Mouse (Mus musculus) gastrocnemius, adult 2 months (tissue): ENCODE results near the gene Apol7a. TPM values are rescaled to one million over a fixed set of nuclear protein-coding genes. Genes with fewer than 3 reads are reported as not detected.
A peak's percentile ranks its signal among the peaks of the same experiment; 100 is the strongest.

Source experiments
- DNase-seq: peaks from one replicate; pipeline ENCODE4 v3.0.0; 2022
- H3K27ac ChIP-seq: fragments of 200-600 bp; 2 replicates; pipeline ENCODE4 v1.8.1; 2022; ENCODE audit warnings: mild to moderate bottlenecking
- H3K4me3 ChIP-seq: fragments of 200-600 bp; 2 replicates; pipeline ENCODE4 v1.8.1; 2022; ENCODE audit warnings: mild to moderate bottlenecking, moderate library complexity
- CTCF ChIP-seq: fragments of 200-600 bp; IDR thresholded peaks from 2 replicates; pipeline ENCODE4 v1.8.1; 2022; ENCODE audit warnings: antibody characterized with exemption, mild to moderate bottlenecking, moderate library complexity
- intact Hi-C: fragments of 180-260 bp; cut with DNase I; formaldehyde crosslinking; loops from one replicate; pipeline ENCODE4 v1.15.1; 2025
- total RNA-seq, 2 experiments: library from RNA; stranded (reverse); gene quantifications; 2 replicates each; pipeline ENCODE4 v1.2.3; 2021

Gene Apol7a
- total RNA-seq, 2 experiments from 2014 or later = 0.31 to 1.2 TPM

DNA sequence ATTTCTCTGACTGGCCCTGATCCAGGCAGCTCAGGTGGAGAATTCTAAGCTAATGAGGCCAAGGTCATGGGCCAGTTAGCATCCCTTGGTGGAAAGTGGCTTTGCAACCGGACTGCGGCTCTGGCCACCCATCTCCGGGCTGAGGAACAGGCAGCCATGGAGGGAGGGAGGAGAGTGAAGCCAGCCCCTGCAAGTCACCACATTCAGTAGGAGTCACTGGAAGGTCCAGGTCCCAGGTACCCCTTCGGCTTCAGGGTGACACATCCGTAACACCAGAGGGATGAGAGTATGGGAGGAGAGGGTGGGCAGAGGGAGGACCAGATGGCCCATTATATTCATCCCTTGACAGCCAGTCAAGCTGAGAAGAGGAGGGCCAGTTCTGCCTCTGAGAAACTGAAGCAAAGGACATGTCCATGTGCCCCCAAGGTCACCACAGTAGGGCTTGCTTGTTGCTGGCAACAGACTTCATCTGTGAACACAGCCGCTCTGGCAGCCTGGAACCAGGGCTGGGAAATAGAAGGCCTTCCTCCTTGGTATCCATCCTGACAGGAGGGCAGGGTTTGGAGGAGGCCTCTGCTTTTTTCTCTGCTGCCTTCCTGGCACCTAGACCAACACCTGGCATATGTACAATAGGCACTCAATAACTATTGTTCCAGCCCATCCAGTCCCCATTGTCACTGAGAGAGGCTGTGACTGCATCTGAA is 43.9 kb downstream of the Apol7a start:
- no peak for DNase-seq
- Histone ChIP-seq H3K4me3 (no peak overlapping the region), H3K27ac (no peak overlapping the region)
- no peak for TF ChIP-seq CTCF
- intact Hi-C loops = loop anchor here (5.0 kb wide), 1 partner anchor 203 kb away; no protein-coding TSS in a partner anchor

DNA sequence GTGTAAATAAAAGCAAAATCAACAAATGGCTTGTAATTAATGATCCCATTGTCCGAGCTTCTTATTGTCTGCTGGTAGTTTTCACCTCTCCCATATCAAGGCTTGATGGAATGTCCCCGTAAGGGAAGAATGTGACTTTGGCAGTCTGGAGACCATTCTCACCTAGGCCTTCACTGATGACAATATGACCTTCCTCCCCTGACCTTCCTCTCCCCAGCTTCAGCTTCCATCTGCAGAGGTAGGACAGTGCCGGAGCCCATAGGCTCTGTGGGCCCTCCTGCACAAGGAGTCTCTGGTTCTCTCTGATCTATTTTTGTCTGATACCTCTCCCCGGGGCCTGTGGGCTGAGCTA is 44.4 kb downstream of the Apol7a start:
- no peak overlapping the region for H3K27ac ChIP-seq

DNA sequence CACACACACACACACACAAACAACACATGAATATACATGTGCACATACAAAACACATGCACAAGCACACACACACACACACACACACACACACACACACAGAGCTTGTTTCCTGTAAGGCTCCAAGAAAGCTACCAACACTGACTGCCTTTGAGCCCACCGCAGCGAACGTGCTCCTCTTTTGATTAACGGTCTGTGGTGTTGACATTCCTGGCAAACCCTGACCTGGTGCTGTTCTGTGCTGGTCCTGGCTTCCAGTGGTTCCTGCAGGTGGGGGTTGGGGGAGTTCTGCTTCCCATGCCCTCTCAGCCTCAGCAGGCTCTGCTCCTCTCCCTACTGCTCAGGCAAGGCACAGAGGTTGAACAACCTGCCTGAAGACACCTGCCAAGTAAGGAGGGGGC is 45.1 kb downstream of the Apol7a start:
- intact Hi-C loops = no loop called here
- no peak for DNase-seq
- H3K27ac ChIP-seq = no peak overlapping the region
- no peak overlapping the region for H3K4me3 ChIP-seq
- TF ChIP-seq CTCF = no peak

More for the DNA sequence above, 44.4 kb downstream of the Apol7a start:
- no peak for TF ChIP-seq CTCF
- DNase-seq = no peak
- no peak overlapping the region for H3K4me3 ChIP-seq
- intact Hi-C loops = no loop called here

DNA sequence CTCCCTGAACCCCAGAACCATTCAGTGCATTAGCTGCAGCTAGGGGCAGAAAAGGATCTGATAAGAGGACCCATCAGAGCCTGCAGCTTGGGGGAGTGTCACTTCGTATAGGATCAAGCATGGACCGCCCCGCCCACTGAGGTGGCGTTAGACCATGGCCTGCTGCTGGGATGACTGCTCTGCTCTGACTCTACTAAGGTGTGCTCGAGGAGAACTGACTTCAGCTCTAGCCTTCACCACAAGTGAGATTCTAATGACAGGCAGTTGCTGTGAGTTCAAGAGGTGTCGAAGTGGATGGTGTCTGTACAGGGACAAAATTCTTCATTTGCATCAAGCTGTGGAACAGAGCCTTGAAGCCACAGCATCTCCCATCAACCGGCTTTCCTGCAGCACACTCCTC is 46.0 kb downstream of the Apol7a start:
- intact Hi-C loops = no loop called here
- Histone ChIP-seq H3K27ac (no peak overlapping the region), H3K4me3 (no peak overlapping the region)
- TF ChIP-seq CTCF = no peak
- DNase-seq = no peak

DNA sequence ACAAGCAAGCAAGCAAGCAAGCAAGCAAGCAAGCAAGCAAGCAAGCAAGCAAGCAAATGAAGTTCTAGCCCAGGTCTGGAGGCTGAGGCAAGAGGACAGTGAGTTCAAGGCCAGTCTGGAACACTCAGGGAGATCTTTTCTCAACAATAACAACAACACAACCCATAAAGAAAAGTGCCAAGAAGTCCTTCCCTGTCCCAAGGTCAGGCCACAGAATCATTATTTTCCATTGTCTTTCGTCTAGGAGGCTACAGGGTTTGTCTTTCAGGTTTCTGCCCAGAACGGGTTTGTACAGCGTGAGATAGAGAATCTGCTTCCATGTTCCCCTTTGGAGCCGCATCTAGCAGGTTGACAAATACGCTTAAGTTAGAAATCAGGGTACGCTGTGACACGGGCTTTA is 48.8 kb downstream of the Apol7a start:
- no peak overlapping the region for H3K27ac ChIP-seq
- no peak for DNase-seq
- no peak overlapping the region for H3K4me3 ChIP-seq
- no peak for TF ChIP-seq CTCF
- intact Hi-C loops = no loop called here

DNA sequence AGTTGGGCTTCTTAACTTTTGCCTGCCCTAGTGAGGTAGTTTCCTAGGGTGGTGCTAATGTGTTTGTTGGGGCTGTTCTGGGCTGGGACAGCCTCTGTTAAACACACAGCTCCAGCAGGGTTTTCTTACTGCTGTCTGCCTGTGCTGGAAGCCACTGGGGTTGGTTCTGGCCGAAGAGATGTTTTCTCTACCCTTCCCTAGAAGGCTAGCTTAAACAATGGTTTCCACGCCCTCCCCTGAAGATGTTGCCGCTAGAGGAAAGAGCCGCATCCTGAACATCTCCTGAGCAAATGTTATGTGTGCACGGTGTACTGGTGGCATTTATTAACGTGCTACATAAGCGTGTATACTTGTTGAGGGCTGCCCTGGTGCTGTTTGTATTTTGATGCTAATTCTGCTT is 50.8 kb downstream of the Apol7a start:
- intact Hi-C loops = no loop called here
- Histone ChIP-seq H3K4me3 (no peak overlapping the region), H3K27ac (no peak overlapping the region; the same call in 1 of the 2 replicates)
- no peak for TF ChIP-seq CTCF
- DNase-seq = no peak

DNA sequence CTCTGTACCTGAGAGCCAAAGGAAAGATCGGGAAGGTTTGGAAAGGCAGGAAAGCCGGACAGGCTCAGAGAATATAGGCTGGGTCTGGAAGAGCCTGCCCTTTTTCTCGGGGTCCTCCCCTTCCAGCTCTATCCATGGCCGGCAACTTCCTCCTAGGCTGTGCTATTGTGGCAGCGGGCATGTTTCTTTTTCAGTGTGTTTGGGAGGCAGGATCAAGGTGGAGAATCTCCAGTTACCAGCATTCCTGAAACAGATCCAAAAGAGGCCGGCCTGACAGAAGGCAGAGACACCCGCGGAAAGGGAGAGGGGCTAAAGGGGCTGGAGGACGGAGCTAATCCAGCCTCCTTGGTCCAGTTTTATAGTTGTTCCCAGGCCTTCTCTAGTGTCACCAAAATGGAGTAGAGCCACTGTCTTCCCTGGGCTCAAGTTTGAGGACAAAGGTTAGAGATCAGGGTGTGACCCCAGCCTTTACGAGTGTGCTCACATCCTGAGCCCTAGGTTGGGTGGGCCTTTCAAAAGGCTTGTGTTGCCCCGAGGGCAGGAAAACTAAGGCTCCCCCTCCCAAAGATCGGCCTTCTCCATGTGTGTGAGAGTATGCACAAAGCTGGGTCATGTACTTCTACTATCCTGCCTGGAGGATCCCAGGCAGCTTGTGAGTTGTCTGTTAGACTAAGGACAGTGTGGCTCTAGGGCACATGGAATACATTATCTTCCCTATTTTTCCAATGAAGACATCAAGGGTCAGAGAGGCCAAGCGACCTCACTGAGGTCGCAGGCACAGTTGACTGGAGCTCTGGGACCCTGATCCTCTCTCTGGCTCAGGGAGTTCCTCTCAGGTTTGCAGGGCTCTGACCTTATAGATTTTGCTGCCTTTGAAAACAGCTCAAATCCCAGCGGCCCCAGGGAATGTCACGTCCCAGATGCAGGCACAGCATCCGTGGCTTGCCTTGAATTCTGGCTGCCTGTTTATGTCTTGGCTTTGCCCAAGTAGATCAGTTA is 54.5 kb downstream of the Apol7a start:
- no peak for TF ChIP-seq CTCF
- Histone ChIP-seq H3K4me3 (peak overlapping the region; percentile 68), H3K27ac (peak overlapping the region; percentile 78)
- intact Hi-C loops = no loop called here
- DNase-seq = peak; percentile 21

DNA sequence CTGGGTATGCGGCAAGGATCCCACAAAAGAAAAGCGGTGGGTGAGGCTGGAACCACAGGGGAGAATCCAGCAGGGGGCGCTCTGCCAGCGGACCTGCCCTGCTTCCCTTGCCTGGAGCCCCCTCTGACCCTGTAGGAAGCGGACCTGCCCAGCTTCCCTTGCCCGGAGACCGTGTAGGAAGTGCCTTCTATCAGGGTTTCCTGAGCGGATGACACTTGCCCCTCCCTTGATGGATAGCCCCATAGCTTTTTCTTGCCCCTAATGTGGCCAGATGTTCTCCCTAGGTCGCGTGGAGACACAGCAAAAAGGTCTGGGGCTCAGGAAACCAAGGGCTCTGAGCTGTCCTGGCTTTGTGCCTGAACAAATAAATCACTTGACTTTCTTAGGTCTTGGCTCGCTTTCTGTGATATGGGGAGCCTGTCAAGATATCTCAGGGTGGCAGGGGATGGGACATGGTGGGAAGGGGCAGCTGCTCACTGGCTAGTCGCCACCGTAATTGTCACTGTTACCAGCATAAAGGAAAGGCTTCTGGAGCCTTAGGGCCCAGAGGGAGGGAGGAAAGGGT is 55.3 kb downstream of the Apol7a start:
- intact Hi-C loops = loop anchor here (2.0 kb wide), 1 partner anchor 15 kb away; no protein-coding TSS in a partner anchor
- Histone ChIP-seq H3K4me3 (peak overlapping the region; percentile 68), H3K27ac (peak overlapping the region; percentile 78)
- peak; percentile 89 for DNase-seq
- TF ChIP-seq CTCF = peak; percentile 97

DNA sequence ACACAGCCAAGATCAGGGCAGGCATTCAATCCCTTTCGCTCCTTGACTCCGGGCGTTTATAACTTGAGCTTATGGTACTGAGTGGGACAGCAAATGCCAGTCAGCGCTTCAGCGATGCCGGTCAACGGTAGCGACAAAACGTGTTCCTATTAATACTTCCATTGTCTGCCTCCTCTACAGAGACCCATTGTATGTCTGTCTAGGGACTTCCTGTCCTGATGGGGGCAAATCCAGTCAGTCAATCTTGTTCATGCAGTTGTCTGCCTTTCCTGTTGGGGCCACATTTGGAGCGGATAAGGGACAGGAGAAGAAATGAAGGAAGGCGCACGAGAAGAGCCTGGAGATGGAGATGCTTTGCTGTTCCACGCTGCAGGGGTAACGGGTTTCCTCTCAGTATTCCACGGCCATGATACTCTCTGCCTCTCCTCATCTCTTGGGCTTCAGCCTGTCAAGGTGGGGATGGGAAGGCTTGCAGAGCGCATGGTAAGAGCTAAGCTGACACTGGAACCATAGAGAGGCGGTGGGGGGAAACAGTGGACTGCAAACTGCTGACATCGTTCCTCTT is 55.9 kb downstream of the Apol7a start:
- no peak for TF ChIP-seq CTCF
- Histone ChIP-seq H3K27ac (peak overlapping the region; percentile 78), H3K4me3 (peak overlapping the region; percentile 68)
- no peak for DNase-seq
- intact Hi-C loops = loop anchor here (2.0 kb wide), 1 partner anchor 16 kb away; no protein-coding TSS in a partner anchor

DNA sequence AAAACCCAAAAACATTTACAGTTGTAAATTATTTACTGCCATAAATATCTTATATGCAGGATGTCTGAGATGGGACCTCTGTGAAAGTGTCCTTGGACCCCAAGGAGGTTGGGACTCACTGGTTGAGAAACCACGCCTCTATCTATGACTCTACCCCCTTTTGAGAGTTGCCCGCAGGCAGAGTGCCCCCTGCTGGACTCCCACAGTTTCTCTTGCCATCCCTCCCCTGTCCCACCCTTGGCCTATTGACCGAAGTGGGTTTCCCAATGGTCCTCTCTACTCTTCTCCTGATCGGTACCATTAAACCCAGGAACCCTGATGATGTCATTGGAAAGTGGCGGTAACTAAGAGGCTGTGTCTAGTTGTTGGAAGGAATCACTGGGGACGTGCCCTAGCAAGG is 56.9 kb downstream of the Apol7a start:
- intact Hi-C loops = loop anchor here (2.0 kb wide), 1 partner anchor 17 kb away; no protein-coding TSS in a partner anchor
- H3K4me3 ChIP-seq = no peak overlapping the region
- peak; percentile 47 for TF ChIP-seq CTCF
- H3K27ac ChIP-seq = no peak overlapping the region
- DNase-seq = no peak

DNA sequence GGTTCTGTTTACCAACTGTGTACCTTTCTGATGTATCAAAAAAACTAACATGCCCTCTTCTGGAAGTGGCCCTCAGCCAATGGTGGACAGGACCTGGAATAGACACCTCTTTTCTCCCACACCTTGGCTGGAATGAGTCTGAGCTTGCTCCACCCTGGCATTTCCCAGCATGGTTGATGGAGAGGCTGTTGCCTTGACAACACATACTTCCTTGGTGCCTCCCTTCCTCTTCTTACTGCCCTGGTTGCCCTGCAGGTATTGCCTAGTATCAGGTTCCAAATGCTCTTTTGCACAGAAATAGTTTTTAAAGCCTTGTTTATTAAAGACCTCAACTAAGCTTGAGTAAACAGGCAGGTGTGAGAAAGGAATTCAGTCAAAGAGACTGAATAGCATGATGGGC is 58.3 kb downstream of the Apol7a start:
- H3K4me3 ChIP-seq = no peak overlapping the region
- intact Hi-C loops = no loop called here
- no peak for TF ChIP-seq CTCF
- DNase-seq = no peak
- H3K27ac ChIP-seq = no peak overlapping the region

DNA sequence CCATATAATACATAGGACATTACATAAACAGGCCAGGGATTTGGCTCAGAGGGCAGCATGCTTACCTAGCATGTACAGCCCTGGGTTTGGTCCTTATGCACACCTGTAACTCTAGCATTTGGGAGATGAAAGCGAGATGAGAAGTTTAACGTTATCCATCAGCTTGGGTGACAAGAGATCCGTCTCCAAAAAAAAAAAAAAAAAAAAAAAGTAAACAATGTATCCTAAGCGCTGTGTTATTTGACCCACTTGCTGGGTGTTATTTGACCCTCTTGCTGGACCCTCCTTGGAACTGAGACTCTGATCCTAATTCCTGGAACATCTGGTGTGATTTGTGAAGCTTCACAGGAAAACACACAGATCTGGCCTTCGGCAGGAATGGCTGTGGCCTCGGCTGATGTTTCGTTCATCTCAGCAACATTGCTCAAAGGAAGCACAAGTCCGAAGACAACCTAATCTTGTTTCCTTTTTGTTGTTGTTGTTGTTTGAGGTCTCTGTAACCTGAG is 59.9 kb downstream of the Apol7a start:
- no peak overlapping the region for H3K4me3 ChIP-seq
- intact Hi-C loops = loop anchor here (5.0 kb wide), 1 partner anchor 82 kb away; no protein-coding TSS in a partner anchor
- TF ChIP-seq CTCF = no peak
- no peak overlapping the region for H3K27ac ChIP-seq
- no peak for DNase-seq
